Mouse (Mus musculus): ENCODE data around the gene Slc2a12.

Slc2a12 gene

GRCm38 (mm10) chr10:22730266-22730991 lies 85.6 kb downstream of the Slc2a12 start:
- no peak for DNase-seq (ENCODE audit: low spot score)

GRCm38 (mm10) chr10:22730992-22731271 lies 86.1 kb downstream of the Slc2a12 start:
- DNase-seq (ENCODE audit: low spot score): no peak

- DNase-seq (ENCODE audit: low spot score): peak; percentile 96
Observed at GRCm38 (mm10) chr10:22731272-22732093, 86.7 kb downstream of the Slc2a12 start, which contains the start of gene Tbpl1. Tbpl1 (minus strand) TSS chr10:22731938.

- peak; percentile 5 for DNase-seq (ENCODE audit: low spot score)
Observed at GRCm38 (mm10) chr10:22732181-22732580, 87.4 kb downstream of the Slc2a12 start.

- DNase-seq (ENCODE audit: low spot score): no peak
Observed at GRCm38 (mm10) chr10:22745922-22746321, 101.1 kb downstream of the Slc2a12 start.

- DNase-seq (ENCODE audit: low spot score): no peak
Observed at GRCm38 (mm10) chr10:22746334-22747322, 101.8 kb downstream of the Slc2a12 start.

GRCm38 (mm10) chr10:22751175-22751682 lies 106.4 kb downstream of the Slc2a12 start:
- DNase-seq (ENCODE audit: low spot score): no peak

Data from yolk sac, embryonic 10.5 days (tissue).